Mouse (Mus musculus) adrenal gland, adult (tissue): ENCODE measurements around the gene Tecpr1.

Source experiments
- DNase-seq, 2 experiments: peaks; one replicate each; pipeline ENCODE4 v3.0.0; 2022 to 2023; ENCODE audit warnings: low spot score in 1 of 2; ENCODE audit not compliant: inconsistent age in 2 of 2

Gene Tecpr1

GRCm38 (mm10) chr5:144181249-144181648 is 42.2 kb downstream of the Tecpr1 start:
- DNase-seq: no peak

GRCm38 (mm10) chr5:144178216-144178615 is 45.2 kb downstream of the Tecpr1 start:
- peak in 1 of 2 experiments; percentile 72 for DNase-seq

- no peak for DNase-seq
These were observed 49.8 kb downstream of the Tecpr1 start for GRCm38 (mm10) chr5:144173648-144174047.

- no peak for DNase-seq
These were observed 54.0 kb downstream of the Tecpr1 start for GRCm38 (mm10) chr5:144169275-144169975.

GRCm38 (mm10) chr5:144165756-144166155 is 57.7 kb downstream of the Tecpr1 start:
- no peak for DNase-seq

GRCm38 (mm10) chr5:144162813-144163517 is 60.5 kb downstream of the Tecpr1 start:
- no peak for DNase-seq

GRCm38 (mm10) chr5:144162080-144162812 is 61.2 kb downstream of the Tecpr1 start:
- no peak for DNase-seq

- no peak for DNase-seq
These were observed 64.3 kb downstream of the Tecpr1 start for GRCm38 (mm10) chr5:144159137-144159536.

GRCm38 (mm10) chr5:144158604-144159003 is 64.8 kb downstream of the Tecpr1 start:
- DNase-seq: peak; percentile 87 to 96

- peak; percentile 49 to 91 for DNase-seq
These were observed 68.9 kb downstream of the Tecpr1 start for GRCm38 (mm10) chr5:144154528-144154927.

- DNase-seq: peak; percentile 49 to 62
These were observed 72.1 kb downstream of the Tecpr1 start for GRCm38 (mm10) chr5:144151270-144151669.

GRCm38 (mm10) chr5:144149530-144149929 is 73.9 kb downstream of the Tecpr1 start:
- no peak for DNase-seq

- no peak for DNase-seq
These were observed 76.5 kb downstream of the Tecpr1 start for GRCm38 (mm10) chr5:144146898-144147297.
